8 mouse cellular contexts compared by ENCODE assay signal in genomic region chr1:119837035-119837751, GRCm38 (mm10). TPM values are rescaled to one million over a fixed set of nuclear protein-coding genes. Genes with fewer than 3 reads are reported as not detected.
DNase-seq lines count a peak whose midpoint lies in the region; ATAC-seq and TF ChIP-seq lines count a peak whose summit lies in the region.

Gene Ptpn4 (minus strand): TSS chr1:119837613.

- WGBS in embryonic facial prominence, embryonic 13.5 days = under 1% methylated on average over 75 of the region's 79 CpGs
- WGBS in kidney, adult 2 months = 1% methylated on average over 76 of the region's 79 CpGs
- WGBS in limb, embryonic 12.5 days = under 1% methylated on average over 67 of the region's 79 CpGs
- under 1% methylated on average over 75 of the region's 79 CpGs for WGBS in midbrain, embryonic 15.5 days
- WGBS in spleen, adult 2 months = under 1% methylated on average over 69 of the region's 79 CpGs

- peak; percentile 99 for ATAC-seq in embryonic facial prominence, embryonic 13.5 days (ENCODE audit: insufficient number of reproducible peaks, insufficient read depth, low FRiP score, low TSS enrichment, low read depth)
- peak; percentile 100 for ATAC-seq in limb, embryonic 12.5 days (ENCODE audit: insufficient number of reproducible peaks, insufficient read depth, low FRiP score, low TSS enrichment, low read depth)
- peak; percentile 100 for ATAC-seq in midbrain, embryonic 15.5 days (replicated peaks)

- peak within 1 kb of the TSS; percentile 67 for H3K4me2 ChIP-seq in embryonic facial prominence, embryonic 13.5 days
- H3K4me2 ChIP-seq in limb, embryonic 12.5 days = peak within 1 kb of the TSS; percentile 72
- H3K4me2 ChIP-seq in midbrain, embryonic 15.5 days = peak within 1 kb of the TSS; percentile 68

- H3K27me3 ChIP-seq in embryonic facial prominence, embryonic 13.5 days = no peaks in the 10 kb centered on the region
- H3K27me3 ChIP-seq in kidney, adult 2 months (replicated peaks; ENCODE audit: control insufficient read depth, insufficient read depth, low read length) = no peaks in the 10 kb centered on the region
- no peaks in the 10 kb centered on the region for H3K27me3 ChIP-seq in limb, embryonic 12.5 days
- H3K27me3 ChIP-seq in midbrain, embryonic 15.5 days (replicated peaks) = no peaks in the 10 kb centered on the region
- H3K27me3 ChIP-seq in spleen, adult 2 months (ENCODE audit: control insufficient read depth, insufficient read depth, low read length) = no peaks in the 10 kb centered on the region

- H3K4me3 ChIP-seq in embryonic facial prominence, embryonic 13.5 days = peak within 1 kb of the TSS; percentile 82
- peak within 1 kb of the TSS; percentile 84 for H3K4me3 ChIP-seq in kidney, adult 2 months (ENCODE audit: insufficient read depth, low read depth, low read length)
- H3K4me3 ChIP-seq in limb, embryonic 12.5 days (replicated peaks) = peak within 1 kb of the TSS; percentile 87
- peak within 1 kb of the TSS; percentile 91 for H3K4me3 ChIP-seq in midbrain, embryonic 15.5 days
- peak within 1 kb of the TSS; percentile 86 for H3K4me3 ChIP-seq in spleen, adult 2 months (ENCODE audit: extremely low read depth, insufficient read depth, insufficient read length)

- TF ChIP-seq POLR2A in kidney, adult 2 months (IDR thresholded peaks at IDR 0.05; ENCODE audit: low read depth, low read length) = peak; percentile 89
- peak; percentile 41; the same call in 1 of the 2 replicates for TF ChIP-seq POLR2A in spleen, adult 2 months (IDR thresholded peaks at IDR 0.05; ENCODE audit: low read depth, low read length)

- no peaks in the 10 kb centered on the region for H3K36me3 ChIP-seq in embryonic facial prominence, embryonic 13.5 days
- no peaks in the 10 kb centered on the region for H3K36me3 ChIP-seq in kidney, adult 2 months (ENCODE audit: control insufficient read depth, insufficient read depth, low read length)
- H3K36me3 ChIP-seq in limb, embryonic 12.5 days = no peaks in the 10 kb centered on the region
- no peaks in the 10 kb centered on the region for H3K36me3 ChIP-seq in midbrain, embryonic 15.5 days (replicated peaks)
- H3K36me3 ChIP-seq in spleen, adult 2 months (ENCODE audit: control insufficient read depth, insufficient read depth, low read length) = no peaks in the 10 kb centered on the region

- no peak for TF ChIP-seq CTCF in kidney, adult 2 months (conservative IDR thresholded peaks at IDR 0.05; ENCODE audit: insufficient read depth, insufficient read length, low read depth, low read length)
- no peak for TF ChIP-seq CTCF in spleen, adult 2 months (IDR thresholded peaks at IDR 0.05; ENCODE audit: extremely low read depth, insufficient read depth, insufficient read length, insufficient replicate concordance)

- H3K4me1 ChIP-seq in embryonic facial prominence, embryonic 13.5 days = peaks cover 11% of the 10 kb centered on the region
- H3K4me1 ChIP-seq in kidney, adult 2 months (ENCODE audit: control insufficient read depth, insufficient read depth, low read length) = no peaks in the 10 kb centered on the region
- H3K4me1 ChIP-seq in limb, embryonic 12.5 days (replicated peaks) = peaks cover 10% of the 10 kb centered on the region
- peaks cover 21% of the 10 kb centered on the region for H3K4me1 ChIP-seq in midbrain, embryonic 15.5 days
- no peaks in the 10 kb centered on the region; the same call in 1 of the 2 replicates for H3K4me1 ChIP-seq in spleen, adult 2 months (ENCODE audit: control insufficient read depth, insufficient read depth, insufficient read length)

- peak within 1 kb of the TSS; percentile 92 for H3K9ac ChIP-seq in embryonic facial prominence, embryonic 13.5 days
- peak within 1 kb of the TSS; percentile 86 for H3K9ac ChIP-seq in limb, embryonic 12.5 days (replicated peaks)
- peak within 1 kb of the TSS; percentile 86 for H3K9ac ChIP-seq in midbrain, embryonic 15.5 days

- no peaks in the 10 kb centered on the region for H3K9me3 ChIP-seq in embryonic facial prominence, embryonic 13.5 days
- no peaks in the 10 kb centered on the region for H3K9me3 ChIP-seq in limb, embryonic 12.5 days
- no peaks in the 10 kb centered on the region for H3K9me3 ChIP-seq in midbrain, embryonic 15.5 days

- H3K27ac ChIP-seq in embryonic facial prominence, embryonic 13.5 days = peak within 1 kb of the TSS; percentile 92
- peak within 1 kb of the TSS; percentile 80 for H3K27ac ChIP-seq in kidney, adult 2 months (ENCODE audit: insufficient read depth, low read depth, low read length)
- H3K27ac ChIP-seq in limb, embryonic 12.5 days = peak within 1 kb of the TSS; percentile 93
- peak within 1 kb of the TSS; percentile 96 for H3K27ac ChIP-seq in midbrain, embryonic 15.5 days
- H3K27ac ChIP-seq in spleen, adult 2 months (ENCODE audit: insufficient read depth, low read length) = peak within 1 kb of the TSS; percentile 64

- peak; percentile 100 for DNase-seq in 3134 (ENCODE audit: extremely low read depth, insufficient read length, low spot score)
- peak; percentile 99 for DNase-seq in adrenal gland, postnatal 36 days
- DNase-seq in heart, adult 18-20 months = peak; percentile 98
- peak; percentile 99 for DNase-seq in kidney, adult 2 months
- DNase-seq in spleen, adult 2 months (ENCODE audit: low read depth in 1 of 2, low spot score in 2 of 2) = peak; percentile 91 to 98

RNA-seq across cellular contexts. Expression of gene Ptpn4, which starts in this region (rescaled TPM):
- total RNA-seq in adrenal gland, postnatal 36 days (2021) = 10 to 100 TPM; 30.2 to 38.0 TPM
- polyA plus RNA-seq in embryonic facial prominence, embryonic 13.5 days (2015; fragmentation: Nextera tagmentation; extraction: Ambion mirVana) = 4.7 and 6.3 TPM in 2 replicates
- 10 to 100 TPM; 28.1 to 30.2 TPM for total RNA-seq in heart, adult 18-20 months (2021)
- 2.9 and 3.6 TPM in 2 replicates for polyA plus RNA-seq in kidney, adult 2 months (2012; rRNA removed)
- polyA plus RNA-seq in limb, embryonic 12.5 days (2016; fragmentation: Nextera tagmentation; extraction: Ambion mirVana) = 5.6 and 6.7 TPM in 2 replicates
- 10.9 and 12.5 TPM in 2 replicates for polyA plus RNA-seq in midbrain, embryonic 15.5 days (2015; fragmentation: Nextera tagmentation; extraction: Ambion mirVana)
- polyA plus RNA-seq in spleen, adult 2 months (2012; rRNA removed) = 1.7 and 2.8 TPM in 2 replicates

Comparison
In these comparisons a context has a peak if more than half of its experiments do, and no peak if none do; other contexts are left out.
1. Peak in every context shown above with its lines: DNase-seq, ATAC-seq, H3K4me3 ChIP-seq and H3K27ac ChIP-seq.